Mouse (Mus musculus) C2C12 (cell line): ENCODE results near the gene Dis3l. TPM values are rescaled to one million over a fixed set of nuclear protein-coding genes. Genes with fewer than 3 reads are reported as not detected.

ENCODE experiments used
- H3K27me3 ChIP-seq: one replicate; pipeline ENCODE4 v1.6.1; 2011; ENCODE audit not compliant: control insufficient read depth, insufficient read depth, insufficient read length
- H3K36me3 ChIP-seq: one replicate; pipeline ENCODE4 v1.6.1; 2011; ENCODE audit not compliant: control insufficient read depth, insufficient read depth
- H3K4me3 ChIP-seq: one replicate; pipeline ENCODE4 v1.5.1; 2011; ENCODE audit warnings: mild to moderate bottlenecking, control low read depth; ENCODE audit not compliant: poor library complexity, insufficient read depth, severe bottlenecking
- H3K79me2 ChIP-seq: one replicate; pipeline ENCODE4 v1.6.1; 2011; ENCODE audit not compliant: control insufficient read depth, insufficient read depth
- H3K79me3 ChIP-seq: one replicate; pipeline ENCODE4 v1.6.1; 2011; ENCODE audit warnings: low read depth, control low read depth
- H3ac ChIP-seq: one replicate; pipeline ENCODE3; 2011; ENCODE audit warnings: low read depth; ENCODE audit not compliant: control insufficient read depth, insufficient read length
- CEBPB ChIP-seq: IDR thresholded peaks from one replicate; pipeline ENCODE4 v1.6.1; 2011; ENCODE audit warnings: low read depth, mild to moderate bottlenecking, control low read depth, moderate library complexity
- CTCF ChIP-seq: IDR thresholded peaks from one replicate; pipeline ENCODE4 v1.5.1; 2011; ENCODE audit not compliant: control insufficient read depth, insufficient read depth, insufficient read length
- FOSL1 ChIP-seq: IDR thresholded peaks from one replicate; pipeline ENCODE4 v1.8.0; 2011; ENCODE audit warnings: mild to moderate bottlenecking, low read length; ENCODE audit not compliant: poor library complexity, insufficient read depth, severe bottlenecking
- MAX ChIP-seq: IDR thresholded peaks from one replicate; pipeline ENCODE4 v1.6.1; 2011; ENCODE audit warnings: mild to moderate bottlenecking, control low read depth
- MYOD1 ChIP-seq: IDR thresholded peaks from one replicate; pipeline ENCODE4 v1.6.1; 2011; ENCODE audit warnings: low read depth; ENCODE audit not compliant: control insufficient read depth, insufficient read length
- MYOG ChIP-seq: IDR thresholded peaks from one replicate; pipeline ENCODE4 v1.6.1; 2011; ENCODE audit not compliant: control insufficient read depth, insufficient read length; ENCODE audit errors: extremely low read depth
- USF1 ChIP-seq: IDR thresholded peaks from one replicate; pipeline ENCODE4 v1.6.1; 2011; ENCODE audit warnings: low read depth, mild to moderate bottlenecking, control low read depth, moderate library complexity
- polyA plus RNA-seq: library from polyadenylated mRNA; unstranded; fragments of >200 nt; fragmentation: generic; extraction: Trizol; gene quantifications from one replicate; pipeline ENCODE4 v1.2.1, GENCODE M21; 2012; ENCODE audit warnings: missing spikeins

Gene Dis3l
- polyA plus RNA-seq, 1 experiment, result 13.8 TPM

- H3K36me3 ChIP-seq, result no peaks in the 10 kb centered on the region
- H3K79me3 ChIP-seq, result no peaks in the 10 kb centered on the region
- no peaks in the 10 kb centered on the region for H3K79me2 ChIP-seq
- H3ac ChIP-seq, result no peak overlapping the region
- H3K4me3 ChIP-seq, result no peak overlapping the region
- peaks cover 15% of the 10 kb centered on the region for H3K27me3 ChIP-seq
- TF ChIP-seq MYOG (no peak), CEBPB (no peak), CTCF (no peak), USF1 (no peak), MYOD1 (no peak), FOSL1 (no peak), MAX (no peak)
Measured at GRCm38 (mm10) chr9:64349490-64349889, 8.4 kb upstream of the Dis3l start.

DNA sequence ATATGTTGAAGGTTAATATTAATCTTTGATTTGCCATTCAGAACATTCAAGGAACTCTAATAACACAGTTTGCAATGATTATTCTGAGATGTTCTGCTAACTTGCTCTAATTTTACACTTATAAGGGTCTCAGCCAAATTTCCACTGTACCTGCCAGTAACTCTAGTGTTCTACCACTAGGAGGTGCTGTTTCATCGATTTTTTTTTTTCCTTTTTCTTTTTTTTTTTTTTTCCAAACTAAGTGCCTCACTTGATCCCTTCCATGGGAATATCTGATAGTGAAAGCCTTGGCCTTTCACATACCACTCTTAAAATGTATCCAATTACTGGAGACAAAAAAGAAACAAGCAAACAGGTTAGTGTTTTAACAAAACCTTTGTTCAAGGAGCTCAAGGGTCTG is 6.3 kb upstream of the Dis3l start:
- Histone ChIP-seq H3K79me2 (no peaks in the 10 kb centered on the region), H3K27me3 (peaks cover 3% of the 10 kb centered on the region), H3K79me3 (no peaks in the 10 kb centered on the region), H3K4me3 (no peak overlapping the region), H3K36me3 (no peaks in the 10 kb centered on the region), H3ac (no peak overlapping the region)
- TF ChIP-seq MYOD1, result no peak
- TF ChIP-seq MYOG, result no peak
- no peak for TF ChIP-seq CEBPB
- TF ChIP-seq USF1, result no peak
- no peak for TF ChIP-seq MAX
- no peak for TF ChIP-seq CTCF
- no peak for TF ChIP-seq FOSL1

DNA sequence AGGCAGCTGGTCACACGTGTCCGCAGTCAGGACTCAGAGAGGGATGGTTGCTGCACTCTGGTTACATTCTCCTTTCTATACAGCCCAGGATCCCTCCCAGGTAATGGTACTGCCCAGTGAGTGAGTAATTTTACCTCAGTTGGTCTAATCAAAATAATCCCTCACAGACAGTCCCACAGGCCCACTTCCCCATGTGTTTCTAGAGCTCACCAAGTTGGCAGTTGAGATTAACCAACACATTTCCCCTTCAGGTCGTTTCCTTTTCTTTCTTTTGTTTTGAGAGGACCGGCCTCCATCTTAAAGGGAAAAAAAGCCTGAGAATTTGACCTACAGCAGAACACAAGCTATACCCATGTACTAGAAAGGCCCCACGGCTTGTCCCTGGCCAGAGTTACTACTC is 4.8 kb upstream of the Dis3l start:
- Histone ChIP-seq H3K79me2 (no peaks in the 10 kb centered on the region), H3ac (no peak overlapping the region)

GRCm38 (mm10) chr9:64343656-64344055 is 2.6 kb upstream of the Dis3l start:
- no peaks in the 10 kb centered on the region for H3K79me2 ChIP-seq
- no peaks in the 10 kb centered on the region for H3K79me3 ChIP-seq
- H3K27me3 ChIP-seq, result peaks cover 3% of the 10 kb centered on the region
- no peak overlapping the region for H3ac ChIP-seq
- TF ChIP-seq MYOG, result no peak
- peak; percentile 34 for TF ChIP-seq USF1
- H3K4me3 ChIP-seq, result no peak overlapping the region
- H3K36me3 ChIP-seq, result no peaks in the 10 kb centered on the region

More for the DNA sequence above, 4.8 kb upstream of the Dis3l start:
- peaks cover 3% of the 10 kb centered on the region for H3K27me3 ChIP-seq
- H3K79me3 ChIP-seq, result no peaks in the 10 kb centered on the region
- TF ChIP-seq CEBPB (no peak), FOSL1 (no peak), MYOG (no peak)
- no peaks in the 10 kb centered on the region for H3K36me3 ChIP-seq
- H3K4me3 ChIP-seq, result no peak overlapping the region

DNA sequence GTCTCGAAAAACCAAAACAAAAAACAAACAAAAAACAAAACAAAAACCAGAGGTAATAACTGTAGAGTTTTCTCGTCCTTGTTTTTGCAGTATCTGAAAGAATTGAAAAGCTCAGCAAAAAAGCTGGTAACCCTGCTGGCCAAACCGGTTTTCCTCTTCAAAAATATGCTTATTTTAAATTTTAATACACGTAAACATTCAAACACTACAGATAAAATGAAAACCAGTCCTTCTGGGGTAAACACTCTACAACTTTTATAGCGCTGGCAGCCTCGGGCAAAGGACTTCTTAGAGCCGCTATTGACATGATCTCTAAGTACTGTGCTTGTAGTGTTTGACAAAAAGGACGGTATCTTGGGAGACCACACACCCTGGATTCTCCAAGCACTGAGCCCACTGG is 583 bp upstream of the Dis3l start:
- Histone ChIP-seq H3K27me3 (peaks cover 3% of the 10 kb centered on the region), H3K36me3 (no peaks in the 10 kb centered on the region), H3K4me3 (peak overlapping the region; percentile 40), H3ac (no peak overlapping the region), H3K79me2 (no peaks in the 10 kb centered on the region), H3K79me3 (no peaks in the 10 kb centered on the region)
- no peak for TF ChIP-seq MAX
- TF ChIP-seq FOSL1, result no peak
- no peak for TF ChIP-seq CTCF
- no peak for TF ChIP-seq CEBPB
- TF ChIP-seq USF1, result no peak
- no peak for TF ChIP-seq MYOD1
- TF ChIP-seq MYOG, result no peak

- H3K27me3 ChIP-seq, result peaks cover 2% of the 10 kb centered on the region
- peak overlapping the region; percentile 40 for H3K4me3 ChIP-seq
- no peaks in the 10 kb centered on the region for H3K79me2 ChIP-seq
- no peaks in the 10 kb centered on the region for H3K36me3 ChIP-seq
- peak overlapping the region; percentile 78 for H3ac ChIP-seq
- no peaks in the 10 kb centered on the region for H3K79me3 ChIP-seq
- no peak for TF ChIP-seq MAX
- TF ChIP-seq MYOG, result no peak
- TF ChIP-seq MYOD1, result no peak
- no peak for TF ChIP-seq CEBPB
- no peak for TF ChIP-seq USF1
- TF ChIP-seq FOSL1, result no peak
- TF ChIP-seq CTCF, result no peak
Measured at GRCm38 (mm10) chr9:64340351-64341253, 486 bp downstream of the Dis3l start.
